Mouse (Mus musculus) fat pad, adult 2 months (tissue): ENCODE measurements around the gene Gpr4.

Experiments used
- DNase-seq: peaks from one replicate; pipeline ENCODE4 v3.0.0-alpha.2; 2011; ENCODE audit warnings: low read depth, low spot score; ENCODE audit errors: extremely low read depth

Gene Gpr4

DNA sequence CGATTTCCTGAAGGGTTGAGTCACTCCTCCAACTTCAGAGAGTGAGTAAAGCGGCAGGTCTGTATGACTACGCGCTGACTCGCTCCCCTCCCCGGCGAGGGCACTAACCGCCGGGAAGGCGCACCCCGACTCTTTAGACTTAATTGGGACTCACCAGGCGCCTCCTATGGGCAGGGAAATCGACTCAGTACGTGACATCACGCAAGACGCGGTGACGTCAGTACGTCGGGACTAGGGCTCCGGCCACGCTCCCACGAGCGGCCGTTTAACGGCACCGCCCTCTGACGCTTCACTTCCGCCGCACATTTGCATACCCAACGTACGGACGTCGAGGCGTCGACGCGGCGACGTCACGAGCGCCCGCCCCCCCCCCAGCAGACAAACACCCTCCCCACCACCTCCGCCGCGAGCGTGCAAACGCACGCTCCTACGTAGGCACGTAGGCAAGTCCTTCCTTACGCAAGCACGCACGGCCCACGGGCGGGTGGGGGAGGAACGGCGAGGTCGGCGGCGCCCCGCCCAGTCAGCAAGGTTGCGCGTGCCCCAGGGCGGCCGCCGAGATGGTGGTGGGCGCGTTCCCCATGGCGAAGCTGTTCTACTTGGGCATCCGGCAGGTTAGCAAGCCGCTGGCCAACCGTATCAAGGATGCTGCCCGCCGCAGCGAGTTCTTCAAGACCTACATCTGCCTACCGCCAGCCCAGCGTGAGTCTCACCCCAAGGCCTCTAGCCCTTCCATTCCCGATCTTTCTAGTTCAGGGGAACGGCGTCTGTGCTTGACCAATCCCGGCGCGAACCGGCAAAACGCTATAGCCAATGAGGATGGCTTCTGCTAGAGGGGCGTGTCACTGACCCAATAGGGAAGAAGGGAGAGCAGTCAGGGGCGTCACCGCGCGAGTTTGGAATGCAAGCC lies 15.8 kb downstream of the Gpr4 start, which contains the start of gene Opa3:
TSS of gene Opa3 (plus strand) at position 452 of the 910 bp plus-strand sequence.
- peak; percentile 97 for DNase-seq

DNA sequence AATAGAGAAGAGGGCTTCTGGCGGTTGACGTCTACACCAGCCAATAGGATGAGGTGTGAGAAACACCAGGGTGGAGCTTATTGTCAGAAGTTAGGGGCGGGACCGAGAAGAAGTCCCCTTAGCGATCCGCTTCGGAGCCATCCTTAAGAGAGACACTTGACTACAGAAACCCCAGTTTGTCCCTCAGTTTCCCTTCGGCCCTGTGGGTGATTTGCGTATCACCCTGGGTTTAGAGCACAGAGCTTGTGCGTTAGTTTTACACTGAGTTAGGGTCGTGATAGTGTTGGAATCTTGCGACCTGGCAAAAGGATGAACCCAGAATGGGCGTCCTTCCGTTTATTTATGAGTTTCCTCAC lies 16.4 kb downstream of the Gpr4 start:
- no peak for DNase-seq

DNA sequence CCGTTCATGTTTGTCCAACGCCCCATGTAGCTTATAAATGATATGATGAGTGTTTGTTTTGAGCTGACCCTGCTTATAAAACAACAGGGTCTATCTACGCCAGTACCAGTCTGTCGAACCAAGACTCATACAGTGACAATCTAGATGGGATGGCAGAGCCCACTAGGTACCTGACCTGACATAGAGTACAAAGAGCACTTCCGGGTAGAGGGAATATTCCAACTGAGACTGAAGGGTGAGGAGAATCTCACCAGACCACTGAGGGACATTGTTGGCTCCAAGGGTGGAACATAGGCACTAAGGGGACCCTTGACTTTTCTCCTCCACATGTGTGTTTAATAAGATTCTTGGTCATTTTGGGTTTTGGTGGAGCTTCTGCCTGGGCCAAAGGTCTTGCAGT lies 17.1 kb downstream of the Gpr4 start:
- DNase-seq = no peak

DNA sequence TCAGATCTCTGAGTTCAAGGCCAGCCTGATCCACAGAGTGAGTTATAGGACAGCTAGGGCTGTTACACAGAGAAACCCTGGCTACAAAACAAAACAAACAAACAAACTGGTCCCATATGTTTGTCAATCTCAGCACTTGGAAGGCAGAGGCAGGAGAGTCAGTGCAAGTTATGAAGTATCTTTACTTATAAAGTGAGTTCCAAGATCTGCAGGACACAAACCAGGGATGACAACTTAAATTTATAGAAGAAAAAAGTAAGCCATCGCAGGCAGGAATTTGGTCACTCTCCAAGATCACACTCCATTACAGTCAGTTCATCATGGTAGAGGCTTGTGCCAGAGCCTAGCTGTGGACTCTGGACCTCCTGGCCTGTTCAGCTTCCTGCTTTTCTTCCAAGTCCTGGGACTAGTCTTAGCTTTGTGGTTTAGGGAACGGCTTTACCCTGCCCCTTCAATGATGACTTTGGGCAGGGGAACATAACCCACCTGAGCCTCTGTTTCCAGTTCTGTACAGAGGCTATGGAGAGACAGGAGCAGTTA lies 17.8 kb downstream of the Gpr4 start:
- DNase-seq = no peak

DNA sequence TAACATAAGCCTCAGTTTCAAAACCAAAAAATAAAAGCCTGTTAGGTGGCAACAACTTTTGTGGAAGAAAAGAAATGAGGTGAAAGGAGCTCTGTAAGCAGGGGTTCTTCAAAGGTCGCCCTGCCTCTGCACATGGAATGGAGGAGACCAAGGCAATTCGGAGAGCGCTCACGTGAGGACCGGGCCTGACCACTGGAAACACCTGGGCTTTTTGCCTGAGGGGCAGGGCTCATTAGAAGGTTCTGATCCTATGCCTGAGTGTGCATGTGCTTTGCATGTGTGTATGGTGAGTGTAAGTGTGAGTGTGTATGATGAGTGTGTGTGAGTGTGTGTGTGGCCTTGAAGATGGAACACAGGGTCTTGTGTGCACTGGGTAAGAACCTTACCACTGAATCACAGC lies 18.6 kb downstream of the Gpr4 start:
- no peak for DNase-seq

DNA sequence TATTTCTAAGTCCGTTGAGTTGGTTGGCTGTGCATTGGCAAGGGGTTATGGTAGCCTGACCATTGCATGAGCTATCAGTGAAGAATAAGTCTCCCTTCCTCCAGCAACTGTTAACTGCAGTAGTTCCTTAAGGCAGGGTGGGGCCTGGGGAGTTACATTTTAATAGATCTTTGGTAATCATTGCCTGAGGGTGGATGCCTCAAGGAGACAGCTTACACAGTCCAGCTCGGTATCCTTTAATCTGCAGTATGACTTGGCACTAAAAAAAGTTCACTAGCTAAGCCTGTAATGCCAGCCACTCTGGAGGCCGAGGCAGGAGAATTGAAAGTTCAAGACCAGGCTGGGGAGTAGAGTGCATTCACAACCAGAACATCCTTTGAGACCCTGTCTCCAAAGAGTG lies 19.5 kb downstream of the Gpr4 start:
- DNase-seq = no peak

DNA sequence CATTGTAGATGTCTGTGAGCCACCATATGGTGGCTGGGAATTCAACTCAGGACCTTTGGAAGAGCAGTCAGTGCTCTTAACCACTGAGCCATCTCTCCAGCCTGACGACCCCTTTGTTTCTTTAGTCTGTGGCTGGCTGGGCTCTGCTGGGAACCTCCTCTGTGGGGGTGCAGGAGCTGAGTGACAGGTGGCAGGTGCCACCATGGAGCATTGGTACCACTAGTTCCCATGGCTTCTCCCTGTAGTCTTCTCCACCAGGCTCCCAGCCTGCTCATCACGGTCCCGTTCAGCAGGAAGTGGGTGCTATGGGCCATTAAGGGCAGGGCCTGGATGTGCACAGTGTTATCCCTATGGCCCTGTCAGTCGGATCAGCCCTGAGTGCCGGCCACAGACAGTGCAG lies 22.3 kb downstream of the Gpr4 start:
- DNase-seq = no peak

DNA sequence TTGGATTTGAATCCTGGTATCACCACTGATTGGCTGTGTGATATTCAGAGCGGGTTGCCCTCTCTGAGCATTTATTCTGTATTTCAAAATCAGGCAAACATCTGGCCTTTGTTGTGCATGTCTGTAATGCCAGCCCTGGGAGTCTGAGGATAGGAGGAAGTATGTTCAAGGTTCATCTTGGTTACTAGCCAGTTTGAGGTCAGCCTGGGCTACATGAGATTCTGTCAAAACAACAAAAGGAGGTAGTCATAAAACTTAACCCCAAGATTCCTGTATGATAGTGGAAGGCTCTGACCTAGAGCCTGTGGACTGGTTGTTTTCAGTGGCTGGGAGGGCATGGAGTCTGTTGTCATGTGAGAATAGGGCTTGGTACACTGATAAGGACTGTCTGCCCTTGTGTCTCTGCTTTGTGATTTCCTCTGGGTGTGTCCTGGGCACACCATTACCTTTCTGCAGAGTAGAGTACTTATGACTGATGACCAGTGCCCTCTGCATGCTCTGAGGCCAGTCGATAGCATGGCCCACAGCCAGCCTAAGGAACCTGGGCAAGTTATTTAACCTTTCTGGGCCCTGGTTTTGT lies 22.8 kb downstream of the Gpr4 start:
- no peak for DNase-seq

DNA sequence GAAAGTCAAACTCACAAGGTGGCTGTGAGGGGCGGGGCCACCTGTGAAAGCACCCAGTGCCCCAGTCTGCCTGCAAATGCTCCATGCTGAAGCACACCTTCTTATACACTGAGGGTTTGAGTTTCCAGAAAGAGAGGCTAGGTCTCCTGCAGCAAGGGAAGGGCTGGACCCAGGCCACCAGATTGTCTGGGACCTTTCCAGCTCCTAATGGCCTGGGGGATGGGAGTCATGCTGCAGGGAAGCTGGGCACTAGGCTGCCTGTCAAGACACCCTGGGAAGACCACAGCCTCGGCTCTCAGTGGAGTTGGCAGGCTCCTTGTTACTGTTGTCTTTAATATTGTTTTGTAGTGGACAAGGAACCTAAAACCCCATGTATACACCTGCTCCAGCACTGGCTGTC lies 24.1 kb downstream of the Gpr4 start:
- no peak for DNase-seq

DNA sequence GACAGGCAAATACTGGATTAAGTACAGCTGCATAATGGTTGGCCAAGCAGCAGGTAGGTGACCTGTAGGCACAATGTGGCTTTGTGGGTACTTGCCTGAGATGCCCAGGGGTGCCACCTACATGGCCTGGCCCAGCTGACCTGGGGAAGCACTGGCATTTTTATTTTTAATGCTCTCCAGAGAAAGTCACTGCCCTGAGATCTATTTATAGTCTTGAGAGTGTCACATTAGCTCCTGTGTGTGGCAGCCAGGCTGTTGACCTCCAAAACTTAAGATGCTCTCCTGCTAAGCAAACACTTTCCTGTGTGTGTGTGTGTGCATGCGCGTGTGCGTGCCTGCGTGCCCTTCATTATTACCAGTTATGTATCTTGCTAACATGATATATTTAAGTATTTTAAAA lies 26.0 kb downstream of the Gpr4 start:
- DNase-seq = no peak

DNA sequence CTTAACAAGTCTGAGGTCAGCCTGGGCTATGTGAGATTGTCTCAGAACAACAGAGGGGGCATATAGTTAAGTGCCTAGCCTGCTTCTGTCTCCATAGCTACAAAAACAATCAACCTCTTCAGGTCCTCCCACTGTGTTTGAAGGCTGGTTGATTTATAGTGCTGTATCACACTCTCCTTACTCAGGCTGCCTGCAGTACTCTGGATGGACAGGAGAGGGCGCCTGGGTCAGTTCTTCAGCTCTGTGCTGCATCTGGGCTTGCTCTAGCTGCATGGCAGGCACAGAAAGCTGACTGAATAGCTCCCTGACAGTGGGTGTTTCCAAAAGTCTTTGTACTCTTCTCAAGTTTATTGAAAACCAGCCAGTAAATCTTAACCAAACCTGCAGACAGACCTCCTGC lies 27.1 kb downstream of the Gpr4 start:
- no peak for DNase-seq

DNA sequence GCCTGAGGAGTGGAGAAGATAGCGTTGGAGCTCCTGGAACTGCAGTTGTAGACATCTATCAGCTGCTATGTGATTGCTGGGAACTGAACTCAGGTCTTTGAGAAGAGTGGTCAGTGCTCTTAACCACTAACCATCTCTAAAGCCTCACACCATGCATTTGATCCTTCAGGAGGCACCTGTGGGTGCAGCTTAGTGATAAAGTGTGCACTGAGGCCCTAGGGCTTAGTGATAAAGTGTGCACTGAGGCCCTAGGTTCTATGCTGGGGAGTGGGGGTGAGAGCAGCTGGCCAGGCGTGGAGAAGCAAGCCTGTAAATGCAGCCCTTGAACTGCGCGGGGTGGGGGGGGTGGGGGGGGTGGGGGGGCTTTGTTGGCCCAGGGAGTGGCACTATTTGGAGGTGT lies 27.6 kb downstream of the Gpr4 start:
- DNase-seq = no peak

DNA sequence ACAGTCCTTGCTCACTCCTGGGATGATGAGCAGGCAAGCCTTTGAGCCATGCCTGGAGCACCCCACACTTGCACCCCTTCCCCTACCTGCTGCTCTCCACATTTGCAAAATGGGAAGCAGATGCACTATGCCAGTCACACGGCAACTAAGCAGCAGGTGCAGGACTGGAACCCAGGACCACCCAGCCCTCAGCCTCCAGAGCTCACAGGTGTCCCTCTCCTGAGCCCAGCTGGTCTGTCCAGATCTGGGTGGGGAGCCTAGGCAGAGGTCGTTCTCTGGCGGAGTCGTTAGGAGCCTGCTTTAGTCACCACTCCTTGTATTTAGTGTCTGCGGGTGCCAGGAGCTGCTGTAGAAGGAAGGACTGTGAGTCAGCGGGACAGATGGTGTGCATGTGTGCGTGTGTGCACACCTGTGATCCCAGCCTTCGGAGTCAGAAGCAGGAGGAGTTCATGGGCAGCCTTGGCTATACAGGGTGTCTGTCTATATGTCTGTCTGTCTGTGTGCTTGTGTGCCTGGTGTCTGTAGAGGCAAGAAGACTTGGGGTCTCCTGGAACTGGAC lies 28.6 kb downstream of the Gpr4 start:
- DNase-seq = no peak

DNA sequence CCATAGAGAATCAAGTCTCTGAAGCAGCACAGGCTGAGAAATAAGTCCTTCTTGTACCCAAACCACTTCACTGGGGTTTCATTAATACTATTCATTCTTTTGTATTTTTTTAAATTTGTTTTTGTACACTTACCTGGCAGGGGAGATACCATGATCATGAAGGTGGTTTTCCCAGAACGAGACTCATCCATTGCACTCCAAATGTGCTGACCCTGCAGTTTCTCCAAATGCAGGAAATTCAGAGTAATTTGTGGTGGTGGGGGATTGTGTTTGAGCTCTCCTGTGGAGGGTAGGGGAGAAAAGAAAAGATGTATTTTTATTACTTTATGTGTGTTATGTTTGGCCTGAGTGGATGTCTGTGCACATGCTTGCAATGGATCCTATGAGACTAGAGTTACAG lies 29.7 kb downstream of the Gpr4 start:
- DNase-seq = no peak

DNA sequence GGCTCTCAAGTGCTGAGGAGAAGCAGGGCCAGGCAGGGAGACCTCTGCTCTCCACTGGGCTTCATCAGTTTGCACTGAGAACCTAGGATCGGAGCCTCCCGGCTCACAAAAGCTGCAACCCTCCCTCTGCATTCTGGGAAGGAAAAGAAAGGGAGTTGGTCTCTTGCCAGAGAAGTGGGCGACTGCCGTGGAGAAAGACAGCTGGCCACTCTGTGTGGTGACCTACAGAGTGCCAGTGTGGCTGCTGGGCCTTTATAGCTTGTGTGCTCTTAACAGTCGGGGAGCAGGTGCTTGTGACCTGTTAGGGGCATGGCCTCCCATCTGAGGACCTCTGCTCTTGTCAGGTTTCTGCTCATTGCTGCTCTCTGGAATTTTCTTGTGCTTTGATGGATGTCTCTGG lies 31.5 kb downstream of the Gpr4 start:
- DNase-seq = no peak

DNA sequence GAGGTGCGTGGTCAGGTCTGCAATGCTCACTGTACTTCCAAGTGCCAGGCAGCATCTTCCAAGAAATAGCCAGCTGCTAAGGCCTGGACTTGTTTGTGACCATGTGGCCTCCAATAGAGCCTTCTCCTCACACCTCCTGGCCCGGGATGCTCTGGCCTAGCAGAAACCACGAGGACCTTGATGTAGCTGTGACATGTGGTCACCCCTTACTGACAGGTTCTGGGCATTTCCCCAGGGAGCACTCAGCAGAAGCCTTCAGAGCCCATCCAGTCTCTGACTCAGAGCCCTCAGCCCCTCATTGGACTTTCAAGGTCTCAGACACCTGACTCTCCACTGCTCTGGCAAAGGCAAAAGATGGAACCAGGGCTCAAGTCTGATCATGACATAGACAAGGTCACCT lies 32.7 kb downstream of the Gpr4 start:
- no peak for DNase-seq

DNA sequence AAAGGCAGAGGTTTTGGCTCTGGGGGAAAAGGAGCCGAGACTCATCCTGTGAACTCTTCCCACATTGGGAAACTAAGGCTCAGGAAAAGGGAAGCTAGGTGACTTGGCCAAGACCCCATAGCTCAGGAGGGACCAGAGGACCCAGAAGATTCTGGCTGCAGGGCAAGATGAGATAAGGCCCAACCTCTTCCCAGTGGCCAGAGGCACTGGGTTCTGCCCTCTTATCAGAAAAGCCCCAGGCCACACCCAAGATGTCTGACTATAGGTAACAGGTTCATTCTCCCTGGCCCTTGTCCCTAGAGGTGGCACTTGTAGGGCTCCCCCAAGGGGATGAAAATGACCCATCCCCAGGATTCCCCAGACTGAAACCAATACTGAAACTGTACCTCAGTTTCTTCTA lies 34.5 kb downstream of the Gpr4 start:
- DNase-seq = no peak

DNA sequence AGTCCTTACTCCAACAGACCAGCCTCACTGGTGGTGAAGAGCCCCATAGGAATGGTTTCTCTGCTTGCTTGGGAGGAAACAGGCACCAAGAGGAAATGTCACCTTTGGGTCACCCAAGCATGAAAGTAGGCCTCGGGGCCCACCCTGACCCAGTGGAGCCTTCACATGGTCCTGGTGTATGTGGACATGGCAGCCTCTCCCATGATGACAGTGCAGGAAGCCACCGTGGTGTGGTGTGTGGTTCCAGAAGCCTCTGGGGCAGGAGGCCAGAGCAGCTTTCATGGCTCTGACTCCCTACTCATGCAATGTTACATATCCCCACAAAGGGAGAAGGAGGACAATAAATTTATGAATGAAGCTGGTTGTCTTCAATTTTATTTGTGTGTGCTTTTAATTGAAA lies 35.2 kb downstream of the Gpr4 start:
- DNase-seq = no peak

DNA sequence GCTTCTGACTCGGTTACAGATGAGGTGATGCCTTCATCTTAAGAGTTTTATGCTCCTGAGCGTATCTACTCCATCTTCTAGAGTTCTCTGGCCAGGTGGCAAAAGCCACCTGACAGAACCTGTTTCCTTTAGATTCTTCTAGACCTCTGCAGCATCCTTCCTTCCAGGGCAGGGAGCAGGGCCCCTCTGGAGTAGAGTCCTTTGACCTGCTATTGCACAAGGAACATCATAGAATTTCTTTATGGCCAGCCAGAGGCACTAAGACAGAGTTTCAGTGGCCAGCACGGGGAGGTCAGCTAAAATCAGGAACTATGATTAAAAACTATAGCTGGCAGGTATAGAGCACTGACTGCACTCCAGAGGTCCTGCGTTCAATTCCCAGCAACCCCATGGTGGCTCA lies 39.7 kb downstream of the Gpr4 start:
- no peak for DNase-seq

DNA sequence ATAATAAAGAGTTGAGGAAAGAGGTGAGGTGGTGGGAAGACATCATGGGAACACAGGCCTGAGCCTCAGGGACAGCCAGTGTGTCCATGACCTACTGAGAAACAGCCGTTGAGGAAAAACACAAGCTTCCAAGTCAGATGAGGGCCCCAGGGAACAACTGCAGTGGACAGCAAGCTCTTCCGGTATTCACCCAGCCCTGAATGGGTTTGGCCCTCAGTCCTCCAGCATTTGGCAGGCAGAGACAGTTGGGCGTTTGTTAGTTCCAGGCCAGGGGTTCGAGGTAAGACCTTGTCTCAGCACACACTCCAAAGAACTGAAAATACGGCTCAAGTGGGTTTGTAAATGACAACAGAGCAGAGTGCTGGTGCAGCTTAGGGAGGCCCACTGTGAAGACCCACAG lies 41.1 kb downstream of the Gpr4 start:
- DNase-seq = no peak

DNA sequence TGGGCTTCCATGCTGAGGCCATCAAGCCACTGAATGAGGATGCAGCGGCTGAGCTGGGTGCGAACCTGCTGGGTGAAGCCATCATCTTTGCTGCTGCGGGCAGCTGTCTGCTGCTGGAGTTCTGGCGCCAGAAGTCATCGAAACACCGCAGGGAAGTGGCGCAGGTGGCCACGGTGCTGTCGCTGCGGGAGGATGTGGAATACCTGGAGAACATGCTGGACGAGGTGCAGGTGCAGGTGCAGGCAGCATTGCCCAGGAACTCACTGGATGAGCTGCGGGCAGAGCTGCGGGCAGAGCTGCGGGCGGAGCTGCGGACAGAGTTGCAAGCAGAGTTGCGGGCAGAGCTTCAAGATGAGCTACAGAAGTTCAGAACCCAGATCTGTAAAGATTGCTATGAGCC lies 43.1 kb downstream of the Gpr4 start:
- no peak for DNase-seq

DNA sequence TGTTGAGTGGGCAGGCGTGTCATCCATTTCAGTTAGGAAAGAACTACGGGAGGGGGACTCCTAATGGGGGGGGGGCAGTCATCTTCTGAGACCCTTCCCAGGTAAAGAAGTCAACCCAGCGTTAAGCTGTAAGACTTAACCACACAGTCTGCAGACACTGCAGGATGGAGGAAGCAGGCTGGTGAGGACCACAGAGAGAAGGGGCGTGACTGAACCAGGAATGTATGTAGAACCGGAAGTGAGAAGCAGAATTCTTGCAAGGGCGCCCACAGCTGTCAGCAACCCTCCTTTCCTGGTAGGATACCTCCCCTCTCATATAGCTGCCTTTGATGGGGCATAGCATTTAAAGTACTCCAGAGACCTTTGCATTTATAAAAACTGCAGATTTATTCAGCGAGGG lies 44.2 kb downstream of the Gpr4 start:
- DNase-seq = no peak
